24 mouse cellular contexts compared by ENCODE assay signal in the genomic region with DNA sequence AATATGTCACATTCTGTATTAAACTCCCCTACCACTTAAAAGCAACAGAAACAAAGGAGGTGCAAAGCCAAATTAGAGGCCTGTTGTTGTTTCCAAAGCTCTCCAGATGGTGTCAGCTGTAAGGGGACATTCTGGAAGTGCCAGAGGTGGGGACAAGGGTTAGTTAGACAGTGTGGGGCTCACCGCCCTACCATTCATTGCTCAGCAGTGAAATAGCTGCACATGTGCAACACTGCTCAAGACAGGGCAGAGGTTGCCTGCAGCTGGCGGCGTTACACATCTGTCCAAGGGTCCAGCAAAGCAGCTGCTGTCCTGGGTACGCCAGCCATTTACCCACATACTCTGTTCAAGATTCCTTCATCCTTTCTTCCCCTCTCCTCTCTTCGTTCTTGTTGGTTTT.
DNase-seq lines count a peak whose midpoint lies in the region; ATAC-seq lines count a peak whose summit lies in the region.
"Had no signal": no experiment of that assay in that cellular context is flagged by ENCODE, and none has a peak within 500 bp of the region (broad histone marks: within the 10 kb centered on the region; RNA-seq: fewer than 3 reads in every experiment).

No protein-coding gene starts in this region.

- no peak for ATAC-seq in midbrain, embryonic 14.5 days (ENCODE audit: low FRiP score, low TSS enrichment)
- ATAC-seq in inflammation-experienced regulatory T-cells, adult 6 months = no peak
- ATAC-seq: forebrain, postnatal 0 days; intestine, postnatal 0 days; liver, embryonic 12.5 days; midbrain, embryonic 15.5 days; Patski had no signal

- no peak overlapping the region for H3K9ac ChIP-seq in midbrain, embryonic 14.5 days (replicated peaks; ENCODE audit: low read length)
- H3K9ac ChIP-seq: embryonic facial prominence, embryonic 12.5 days; forebrain, postnatal 0 days; heart, embryonic 15.5 days; hindbrain, embryonic 15.5 days; limb, embryonic 13.5 days; liver, embryonic 12.5 days; midbrain, embryonic 15.5 days; neural tube, embryonic 13.5 days had no signal

- H3K27ac ChIP-seq in limb, embryonic 10.5 days = no peak overlapping the region
- H3K27ac ChIP-seq in midbrain, embryonic 14.5 days (replicated peaks; ENCODE audit: low read depth, low read length) = no peak overlapping the region
- H3K27ac ChIP-seq: embryonic facial prominence, embryonic 12.5 days; heart, embryonic 15.5 days; hindbrain, embryonic 15.5 days; limb, embryonic 13.5 days; liver, embryonic 12.5 days; midbrain, embryonic 15.5 days; neural tube, embryonic 13.5 days had no signal

- no peak overlapping the region for H3K4me2 ChIP-seq in midbrain, embryonic 14.5 days (ENCODE audit: low read length)
- H3K4me2 ChIP-seq: embryonic facial prominence, embryonic 12.5 days; heart, embryonic 15.5 days; hindbrain, embryonic 15.5 days; limb, embryonic 13.5 days; liver, embryonic 12.5 days; midbrain, embryonic 15.5 days; neural tube, embryonic 13.5 days had no signal

- H3K36me3 ChIP-seq in limb, embryonic 10.5 days = no peaks in the 10 kb centered on the region
- H3K36me3 ChIP-seq in midbrain, embryonic 14.5 days (ENCODE audit: control insufficient read depth, insufficient read depth, low read length) = no peaks in the 10 kb centered on the region
- H3K36me3 ChIP-seq: embryonic facial prominence, embryonic 12.5 days; heart, embryonic 15.5 days; hindbrain, embryonic 15.5 days; limb, embryonic 13.5 days; liver, embryonic 12.5 days; midbrain, embryonic 15.5 days; neural tube, embryonic 13.5 days had no signal

- H3K27me3 ChIP-seq in limb, embryonic 10.5 days (ENCODE audit: low read depth, poor library complexity, severe bottlenecking) = no peaks in the 10 kb centered on the region
- H3K27me3 ChIP-seq in midbrain, embryonic 14.5 days (ENCODE audit: control insufficient read depth, insufficient read depth, low read length) = no peaks in the 10 kb centered on the region
- H3K27me3 ChIP-seq: embryonic facial prominence, embryonic 12.5 days; heart, embryonic 15.5 days; hindbrain, embryonic 15.5 days; limb, embryonic 13.5 days; liver, embryonic 12.5 days; midbrain, embryonic 15.5 days; neural tube, embryonic 13.5 days; Patski had no signal

- H3K9me3 ChIP-seq in limb, embryonic 10.5 days (replicated peaks) = no peaks in the 10 kb centered on the region
- no peaks in the 10 kb centered on the region for H3K9me3 ChIP-seq in midbrain, embryonic 14.5 days (ENCODE audit: control insufficient read depth, low read length)
- H3K9me3 ChIP-seq: embryonic facial prominence, embryonic 12.5 days; heart, embryonic 15.5 days; hindbrain, embryonic 15.5 days; limb, embryonic 13.5 days; liver, embryonic 12.5 days; midbrain, embryonic 15.5 days; neural tube, embryonic 13.5 days had no signal

- peaks cover 6% of the 10 kb centered on the region for H3K4me1 ChIP-seq in limb, embryonic 10.5 days
- no peaks in the 10 kb centered on the region for H3K4me1 ChIP-seq in midbrain, embryonic 14.5 days (ENCODE audit: control insufficient read depth, insufficient read depth, low read length)
- H3K4me1 ChIP-seq: embryonic facial prominence, embryonic 12.5 days; heart, embryonic 15.5 days; hindbrain, embryonic 15.5 days; liver, embryonic 12.5 days; midbrain, embryonic 15.5 days; neural tube, embryonic 13.5 days had no signal

- DNase-seq in kidney, adult 9 months = peak; percentile 56
- DNase-seq in kidney, adult 11 months = no peak
- DNase-seq in kidney, postnatal 14 days = peak; percentile 61
- DNase-seq in limb, embryonic 10.5 days (ENCODE audit: low spot score) = peak; percentile 41
- DNase-seq in lung, postnatal 14 days = peak; percentile 14
- no peak for DNase-seq in midbrain, embryonic 14.5 days
- DNase-seq: adrenal gland, adult 2 months; cerebellum, adult 11 months; cerebellum, adult 9-11 months; forebrain, postnatal 0 days; gastrocnemius, postnatal 36 days; heart, postnatal 4 days; retina, postnatal 1 day; thymus, postnatal 25 days had no signal

- WGBS in limb, embryonic 10.5 days = 48% methylated on average over 5 of the region's 5 CpGs
- WGBS in midbrain, embryonic 14.5 days = 68% methylated on average over 5 of the region's 5 CpGs

- no peak overlapping the region for H3K4me3 ChIP-seq in limb, embryonic 10.5 days
- no peak overlapping the region for H3K4me3 ChIP-seq in midbrain, embryonic 14.5 days (replicated peaks; ENCODE audit: low read depth, low read length)
- H3K4me3 ChIP-seq: embryonic facial prominence, embryonic 12.5 days; heart, embryonic 15.5 days; hindbrain, embryonic 15.5 days; limb, embryonic 13.5 days; liver, embryonic 12.5 days; midbrain, embryonic 15.5 days; neural tube, embryonic 13.5 days had no signal

Comparison
In these comparisons a context has a peak if more than half of its experiments do, and no peak if none do; other contexts are left out.
1. DNase-seq: peak in kidney, adult 9 months (single experiment), kidney, postnatal 14 days (single experiment), limb, embryonic 10.5 days (single experiment) and lung, postnatal 14 days (single experiment); none in kidney, adult 11 months (single experiment) and midbrain, embryonic 14.5 days (single experiment).